Mouse (Mus musculus): ENCODE results near the gene Stx4a. TPM values are rescaled to one million over a fixed set of nuclear protein-coding genes. Genes with fewer than 3 reads are reported as not detected.
A peak's percentile ranks its signal among the peaks of the same experiment; 100 is the strongest.

Stx4a gene
- polyA plus RNA-seq, 1 experiment from 2014 or later: 53.7 TPM

GRCm38 (mm10) chr7:127811240-127811639, 12.9 kb upstream of the Stx4a start:
- 74% methylated on average over 4 of the region's 4 CpGs for WGBS
- no peaks in the 10 kb centered on the region for H3K9me3 ChIP-seq (replicated peaks; ENCODE audit: control insufficient read depth, low read length)
- H3K4me3 ChIP-seq (ENCODE audit: low read length): no peak overlapping the region
- H3K9ac ChIP-seq (ENCODE audit: low read length): no peak overlapping the region
- ATAC-seq (replicated peaks; ENCODE audit: extremely low read depth, insufficient read depth, low FRiP score): no peak
- H3K27ac ChIP-seq (ENCODE audit: low read length): no peak overlapping the region
- no peaks in the 10 kb centered on the region for H3K27me3 ChIP-seq (ENCODE audit: control insufficient read depth, insufficient read depth, low read length)
- H3K4me2 ChIP-seq (ENCODE audit: low read depth, low read length): no peak overlapping the region
- peaks cover 16% of the 10 kb centered on the region for H3K4me1 ChIP-seq (ENCODE audit: control insufficient read depth, insufficient read depth, low read length)
- no peaks in the 10 kb centered on the region for H3K36me3 ChIP-seq (ENCODE audit: control insufficient read depth, insufficient read depth)

GRCm38 (mm10) chr7:127812292-127812691, 11.8 kb upstream of the Stx4a start:
- peaks cover 18% of the 10 kb centered on the region for H3K4me1 ChIP-seq (ENCODE audit: control insufficient read depth, insufficient read depth, low read length)
- no peak for ATAC-seq (replicated peaks; ENCODE audit: extremely low read depth, insufficient read depth, low FRiP score)
- H3K27me3 ChIP-seq (ENCODE audit: control insufficient read depth, insufficient read depth, low read length): no peaks in the 10 kb centered on the region
- H3K4me3 ChIP-seq (ENCODE audit: low read length): no peak overlapping the region
- no peaks in the 10 kb centered on the region for H3K9me3 ChIP-seq (replicated peaks; ENCODE audit: control insufficient read depth, low read length)
- WGBS: 78% methylated on average over 3 of the region's 3 CpGs
- H3K9ac ChIP-seq (ENCODE audit: low read length): no peak overlapping the region
- no peak overlapping the region for H3K4me2 ChIP-seq (ENCODE audit: low read depth, low read length)
- H3K36me3 ChIP-seq (ENCODE audit: control insufficient read depth, insufficient read depth): no peaks in the 10 kb centered on the region
- H3K27ac ChIP-seq (ENCODE audit: low read length): no peak overlapping the region

GRCm38 (mm10) chr7:127813821-127814220, 10.3 kb upstream of the Stx4a start:
- Histone ChIP-seq H3K9me3 (replicated peaks; ENCODE audit: control insufficient read depth, low read length) (no peaks in the 10 kb centered on the region), H3K27me3 (ENCODE audit: control insufficient read depth, insufficient read depth, low read length) (no peaks in the 10 kb centered on the region), H3K4me1 (ENCODE audit: control insufficient read depth, insufficient read depth, low read length) (peaks cover 18% of the 10 kb centered on the region), H3K4me2 (ENCODE audit: low read depth, low read length) (peak overlapping the region; percentile 47), H3K27ac (ENCODE audit: low read length) (peak overlapping the region; percentile 92), H3K9ac (ENCODE audit: low read length) (peak overlapping the region; percentile 54; the same call in 1 of the 2 replicates), H3K36me3 (ENCODE audit: control insufficient read depth, insufficient read depth) (no peaks in the 10 kb centered on the region), H3K4me3 (ENCODE audit: low read length) (no peak overlapping the region)
- 59% methylated on average over 4 of the region's 4 CpGs for WGBS
- ATAC-seq (replicated peaks; ENCODE audit: extremely low read depth, insufficient read depth, low FRiP score): peak; percentile 62; the same call in 1 of the 2 replicates

- Histone ChIP-seq H3K27ac (ENCODE audit: low read length) (peak overlapping the region; percentile 92), H3K9me3 (replicated peaks; ENCODE audit: control insufficient read depth, low read length) (no peaks in the 10 kb centered on the region), H3K4me2 (ENCODE audit: low read depth, low read length) (peak overlapping the region; percentile 47), H3K27me3 (ENCODE audit: control insufficient read depth, insufficient read depth, low read length) (no peaks in the 10 kb centered on the region), H3K4me1 (ENCODE audit: control insufficient read depth, insufficient read depth, low read length) (peaks cover 18% of the 10 kb centered on the region), H3K4me3 (ENCODE audit: low read length) (no peak overlapping the region), H3K9ac (ENCODE audit: low read length) (peak overlapping the region; percentile 54; the same call in 1 of the 2 replicates), H3K36me3 (ENCODE audit: control insufficient read depth, insufficient read depth) (no peaks in the 10 kb centered on the region)
- 67% methylated on average over 19 of the region's 19 CpGs for WGBS
- peak; percentile 84 for ATAC-seq (replicated peaks; ENCODE audit: extremely low read depth, insufficient read depth, low FRiP score)
Measured at GRCm38 (mm10) chr7:127814241-127814921, 9.7 kb upstream of the Stx4a start.

GRCm38 (mm10) chr7:127815116-127815665, 8.9 kb upstream of the Stx4a start:
- H3K4me3 ChIP-seq (ENCODE audit: low read length): no peak overlapping the region
- ATAC-seq (replicated peaks; ENCODE audit: extremely low read depth, insufficient read depth, low FRiP score): no peak
- no peaks in the 10 kb centered on the region for H3K27me3 ChIP-seq (ENCODE audit: control insufficient read depth, insufficient read depth, low read length)
- H3K27ac ChIP-seq (ENCODE audit: low read length): peak overlapping the region; percentile 2; the same call in 1 of the 2 replicates
- H3K4me1 ChIP-seq (ENCODE audit: control insufficient read depth, insufficient read depth, low read length): peaks cover 18% of the 10 kb centered on the region
- H3K36me3 ChIP-seq (ENCODE audit: control insufficient read depth, insufficient read depth): no peaks in the 10 kb centered on the region
- 86% methylated on average over 15 of the region's 15 CpGs for WGBS
- H3K9ac ChIP-seq (ENCODE audit: low read length): no peak overlapping the region
- H3K9me3 ChIP-seq (replicated peaks; ENCODE audit: control insufficient read depth, low read length): no peaks in the 10 kb centered on the region
- H3K4me2 ChIP-seq (ENCODE audit: low read depth, low read length): no peak overlapping the region

- H3K36me3 ChIP-seq (ENCODE audit: control insufficient read depth, insufficient read depth): no peaks in the 10 kb centered on the region
- WGBS: 50% methylated on average over 15 of the region's 15 CpGs
- no peak overlapping the region for H3K4me2 ChIP-seq (ENCODE audit: low read depth, low read length)
- H3K27ac ChIP-seq (ENCODE audit: low read length): no peak overlapping the region
- H3K4me1 ChIP-seq (ENCODE audit: control insufficient read depth, insufficient read depth, low read length): peaks cover 18% of the 10 kb centered on the region
- no peaks in the 10 kb centered on the region for H3K27me3 ChIP-seq (ENCODE audit: control insufficient read depth, insufficient read depth, low read length)
- no peak overlapping the region for H3K4me3 ChIP-seq (ENCODE audit: low read length)
- no peak overlapping the region; the same call in 1 of the 2 replicates for H3K9ac ChIP-seq (ENCODE audit: low read length)
- peak; percentile 23; the same call in 1 of the 2 replicates for ATAC-seq (replicated peaks; ENCODE audit: extremely low read depth, insufficient read depth, low FRiP score)
- H3K9me3 ChIP-seq (replicated peaks; ENCODE audit: control insufficient read depth, low read length): no peaks in the 10 kb centered on the region
Measured at GRCm38 (mm10) chr7:127815954-127816821, 7.9 kb upstream of the Stx4a start.

- 68% methylated on average over 7 of the region's 7 CpGs for WGBS
- Histone ChIP-seq H3K27ac (ENCODE audit: low read length) (no peak overlapping the region), H3K4me2 (ENCODE audit: low read depth, low read length) (no peak overlapping the region), H3K4me3 (ENCODE audit: low read length) (no peak overlapping the region), H3K4me1 (ENCODE audit: control insufficient read depth, insufficient read depth, low read length) (peaks cover 18% of the 10 kb centered on the region), H3K36me3 (ENCODE audit: control insufficient read depth, insufficient read depth) (no peaks in the 10 kb centered on the region), H3K9me3 (replicated peaks; ENCODE audit: control insufficient read depth, low read length) (no peaks in the 10 kb centered on the region), H3K27me3 (ENCODE audit: control insufficient read depth, insufficient read depth, low read length) (no peaks in the 10 kb centered on the region), H3K9ac (ENCODE audit: low read length) (no peak overlapping the region)
- no peak for ATAC-seq (replicated peaks; ENCODE audit: extremely low read depth, insufficient read depth, low FRiP score)
Measured at GRCm38 (mm10) chr7:127817053-127817452, 7.0 kb upstream of the Stx4a start.

GRCm38 (mm10) chr7:127817776-127818175, 6.3 kb upstream of the Stx4a start:
- Histone ChIP-seq H3K36me3 (ENCODE audit: control insufficient read depth, insufficient read depth) (no peaks in the 10 kb centered on the region), H3K4me2 (ENCODE audit: low read depth, low read length) (no peak overlapping the region), H3K4me3 (ENCODE audit: low read length) (no peak overlapping the region), H3K27ac (ENCODE audit: low read length) (no peak overlapping the region), H3K27me3 (ENCODE audit: control insufficient read depth, insufficient read depth, low read length) (no peaks in the 10 kb centered on the region), H3K4me1 (ENCODE audit: control insufficient read depth, insufficient read depth, low read length) (peaks cover 18% of the 10 kb centered on the region), H3K9ac (ENCODE audit: low read length) (no peak overlapping the region), H3K9me3 (replicated peaks; ENCODE audit: control insufficient read depth, low read length) (no peaks in the 10 kb centered on the region)
- ATAC-seq (replicated peaks; ENCODE audit: extremely low read depth, insufficient read depth, low FRiP score): no peak
- WGBS: 83% methylated on average over 5 of the region's 5 CpGs

Measured in heart, embryonic 16.5 days (tissue).